13 mouse cellular contexts compared by ENCODE assay signal in the genomic region with DNA sequence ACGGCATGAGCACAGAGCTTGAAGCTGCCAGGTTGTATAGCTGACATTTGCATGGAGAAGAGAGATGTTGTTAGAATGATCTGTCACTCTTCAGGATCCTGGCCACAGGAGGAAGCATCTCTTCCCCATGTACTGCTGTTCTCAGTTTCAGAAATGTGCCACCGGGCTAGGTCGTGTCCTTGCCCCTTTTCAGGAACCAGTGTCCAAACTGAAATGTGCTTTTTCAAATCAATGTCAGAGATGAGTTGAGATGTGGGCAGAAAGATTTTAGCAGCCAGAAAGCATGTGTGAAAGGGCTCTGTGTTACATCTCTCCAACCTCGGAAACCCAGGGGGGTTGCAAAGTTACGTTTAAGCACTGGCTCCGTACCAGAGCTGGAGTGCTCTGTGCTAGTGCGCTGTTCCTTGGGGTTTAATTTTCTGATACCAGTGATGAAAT.
A peak's percentile ranks its signal among the peaks of the same experiment; 100 is the strongest.
DNase-seq lines count a peak whose midpoint lies in the region; ATAC-seq and TF ChIP-seq lines count a peak whose summit lies in the region.
"Had no signal": no experiment of that assay in that cellular context is flagged by ENCODE, and none has a peak within 500 bp of the region (broad histone marks: within the 10 kb centered on the region; RNA-seq: fewer than 3 reads in every experiment).

No protein-coding gene starts in this region.

- no peak overlapping the region for H3K4me3 ChIP-seq in heart, embryonic 13.5 days
- H3K4me3 ChIP-seq in heart, adult 2 months: no peak overlapping the region
- H3K4me3 ChIP-seq in forebrain, postnatal 0 days (ENCODE audit: low read depth, low read length): peak overlapping the region; percentile 52
- H3K4me3 ChIP-seq in midbrain, embryonic 14.5 days (replicated peaks; ENCODE audit: low read depth, low read length): peak overlapping the region; percentile 49
- H3K4me3 ChIP-seq in limb, embryonic 10.5 days: no peak overlapping the region
- H3K4me3 ChIP-seq: myocyte had no signal

- no peak for TF ChIP-seq CTCF in heart, adult 2 months (IDR thresholded peaks at IDR 0.05)
- no peak for TF ChIP-seq CTCF in forebrain, postnatal 0 days (IDR thresholded peaks at IDR 0.05; ENCODE audit: low read depth)

- no peak for TF ChIP-seq EP300 in heart, adult 2 months (IDR thresholded peaks at IDR 0.05; ENCODE audit: insufficient read depth, low read depth, low read length)

- TF ChIP-seq POLR2A in heart, adult 2 months (IDR thresholded peaks at IDR 0.05; ENCODE audit: insufficient read depth, low read depth, low read length): no peak

- no peak for ATAC-seq in heart, embryonic 13.5 days (ENCODE audit: extremely low read depth, insufficient number of reproducible peaks, low FRiP score, low TSS enrichment)
- ATAC-seq in common myeloid progenitor, adult 5-6 weeks (replicated peaks; ENCODE audit: low read depth, poor library complexity, severe bottlenecking): 0 out of 2 replicates have a peak, but pooled peaks have one; percentile 39
- ATAC-seq in forebrain, postnatal 0 days: no peak
- no peak for ATAC-seq in midbrain, embryonic 14.5 days (ENCODE audit: low FRiP score, low TSS enrichment)

- WGBS in heart, embryonic 13.5 days: 73% methylated on average over 7 of the region's 7 CpGs
- WGBS in heart, adult 2 months: 53% methylated on average over 7 of the region's 7 CpGs
- WGBS in forebrain, postnatal 0 days: 22% methylated on average over 7 of the region's 7 CpGs
- WGBS in midbrain, embryonic 14.5 days: 30% methylated on average over 7 of the region's 7 CpGs
- WGBS in limb, embryonic 10.5 days: 87% methylated on average over 7 of the region's 7 CpGs

- no peaks in the 10 kb centered on the region for H3K27me3 ChIP-seq in heart, embryonic 13.5 days (replicated peaks)
- no peaks in the 10 kb centered on the region for H3K27me3 ChIP-seq in heart, adult 2 months (ENCODE audit: control insufficient read depth, insufficient read depth, low read length)
- H3K27me3 ChIP-seq in forebrain, postnatal 0 days (ENCODE audit: insufficient read depth, low read length): no peaks in the 10 kb centered on the region
- no peaks in the 10 kb centered on the region for H3K27me3 ChIP-seq in midbrain, embryonic 14.5 days (ENCODE audit: control insufficient read depth, insufficient read depth, low read length)
- H3K27me3 ChIP-seq in limb, embryonic 10.5 days (ENCODE audit: low read depth, poor library complexity, severe bottlenecking): no peaks in the 10 kb centered on the region

- intact Hi-C loops in heart, adult 2 months (cut with DNase I): no loop called here
- intact Hi-C loops in gastrocnemius, postnatal 36 days (cut with DNase I): loop anchor here (5.0 kb wide), 1 partner anchor 161 kb away; no protein-coding TSS in a partner anchor

- DNase-seq in heart, adult 2 months: no peak
- peak; percentile 59 for DNase-seq in forebrain, postnatal 0 days
- DNase-seq in midbrain, embryonic 14.5 days: peak; percentile 59
- no peak for DNase-seq in gastrocnemius, postnatal 36 days
- DNase-seq in limb, embryonic 10.5 days (ENCODE audit: low spot score): no peak
- no peak for DNase-seq in spleen, postnatal 36 days (ENCODE audit: low spot score in 2 of 2)
- DNase-seq: heart, postnatal 10 days; lung, adult 18-20 months; thymus, postnatal 4 days had no signal

- H3K27ac ChIP-seq in heart, embryonic 13.5 days (replicated peaks): no peak overlapping the region
- H3K27ac ChIP-seq in heart, adult 2 months: no peak overlapping the region
- peak overlapping the region; percentile 83 for H3K27ac ChIP-seq in forebrain, postnatal 0 days (ENCODE audit: low read depth, low read length)
- H3K27ac ChIP-seq in midbrain, embryonic 14.5 days (replicated peaks; ENCODE audit: low read depth, low read length): peak overlapping the region; percentile 85
- no peak overlapping the region for H3K27ac ChIP-seq in limb, embryonic 10.5 days
- H3K27ac ChIP-seq: kidney, postnatal 0 days had no signal

- no peaks in the 10 kb centered on the region for H3K36me3 ChIP-seq in heart, embryonic 13.5 days
- H3K36me3 ChIP-seq in heart, adult 2 months (ENCODE audit: control insufficient read depth, insufficient read depth, low read length): no peaks in the 10 kb centered on the region
- H3K36me3 ChIP-seq in forebrain, postnatal 0 days (ENCODE audit: insufficient read depth): no peaks in the 10 kb centered on the region
- no peaks in the 10 kb centered on the region for H3K36me3 ChIP-seq in midbrain, embryonic 14.5 days (ENCODE audit: control insufficient read depth, insufficient read depth, low read length)
- no peaks in the 10 kb centered on the region for H3K36me3 ChIP-seq in limb, embryonic 10.5 days

- no peak overlapping the region for H3K4me2 ChIP-seq in heart, embryonic 13.5 days
- peak overlapping the region; percentile 54 for H3K4me2 ChIP-seq in forebrain, postnatal 0 days (ENCODE audit: low read depth)
- peak overlapping the region; percentile 70 for H3K4me2 ChIP-seq in midbrain, embryonic 14.5 days (ENCODE audit: low read length)

- H3K9me3 ChIP-seq in heart, embryonic 13.5 days: no peaks in the 10 kb centered on the region
- no peaks in the 10 kb centered on the region for H3K9me3 ChIP-seq in forebrain, postnatal 0 days (ENCODE audit: low read length)
- no peaks in the 10 kb centered on the region for H3K9me3 ChIP-seq in midbrain, embryonic 14.5 days (ENCODE audit: control insufficient read depth, low read length)
- no peaks in the 10 kb centered on the region for H3K9me3 ChIP-seq in limb, embryonic 10.5 days (replicated peaks)

- 0 out of 2 replicates have a peak overlapping the region, but pooled peaks have one; percentile 24 for H3K9ac ChIP-seq in heart, embryonic 13.5 days
- no peak overlapping the region for H3K9ac ChIP-seq in heart, adult 2 months (ENCODE audit: low read depth, low read length)
- peak overlapping the region; percentile 57 for H3K9ac ChIP-seq in forebrain, postnatal 0 days
- H3K9ac ChIP-seq in midbrain, embryonic 14.5 days (replicated peaks; ENCODE audit: low read length): peak overlapping the region; percentile 59

- H3K4me1 ChIP-seq in heart, embryonic 13.5 days: peaks cover 22% of the 10 kb centered on the region
- H3K4me1 ChIP-seq in heart, adult 2 months (ENCODE audit: control insufficient read depth, insufficient read depth, low read length): peaks cover 3% of the 10 kb centered on the region
- 0 out of 2 replicates have a peak, but pooled peaks cover 9% of the 10 kb centered on the region for H3K4me1 ChIP-seq in forebrain, postnatal 0 days (ENCODE audit: insufficient read depth)
- peaks cover 32% of the 10 kb centered on the region for H3K4me1 ChIP-seq in midbrain, embryonic 14.5 days (ENCODE audit: control insufficient read depth, insufficient read depth, low read length)
- H3K4me1 ChIP-seq in limb, embryonic 10.5 days: no peaks in the 10 kb centered on the region

- H3K79me2 ChIP-seq in heart, adult 2 months (replicated peaks; ENCODE audit: control insufficient read depth, insufficient read depth, low read length): no peaks in the 10 kb centered on the region

Comparison
In these comparisons a context has a peak if more than half of its experiments do, and no peak if none do; other contexts are left out.
1. H3K27ac ChIP-seq: peak in forebrain, postnatal 0 days (single experiment) and midbrain, embryonic 14.5 days (single experiment); none in heart, embryonic 13.5 days (single experiment), heart, adult 2 months (single experiment) and limb, embryonic 10.5 days (single experiment).
2. H3K4me3 ChIP-seq: peak in forebrain, postnatal 0 days (single experiment) and midbrain, embryonic 14.5 days (single experiment); none in heart, embryonic 13.5 days (single experiment), heart, adult 2 months (single experiment) and limb, embryonic 10.5 days (single experiment).
3. DNase-seq: peak in forebrain, postnatal 0 days (single experiment) and midbrain, embryonic 14.5 days (single experiment); none in heart, adult 2 months (0 of 2), gastrocnemius, postnatal 36 days (0 of 2), limb, embryonic 10.5 days (single experiment) and spleen, postnatal 36 days (0 of 2).